ENCODE assay signal across 21 mouse cellular contexts in the genomic region with DNA sequence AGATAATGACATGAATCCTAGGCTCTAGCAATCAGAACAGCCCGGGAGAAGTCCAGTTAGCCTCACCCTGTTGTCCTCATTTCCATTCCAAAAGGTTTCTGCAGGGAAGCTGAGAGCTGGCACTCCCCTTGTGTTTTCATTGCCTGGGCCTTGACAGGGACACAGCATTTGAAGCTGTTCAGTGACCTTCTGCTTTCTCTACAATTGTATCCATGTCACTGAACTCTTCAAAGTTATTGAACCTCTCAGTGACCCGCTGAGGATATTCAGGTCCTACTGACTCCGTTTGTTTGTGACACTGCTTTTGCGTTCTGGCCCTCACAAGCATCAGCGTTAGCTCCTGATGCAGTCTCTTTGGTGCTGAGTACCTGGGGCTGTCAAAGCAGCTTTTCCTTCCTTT.
A peak's percentile ranks its signal among the peaks of the same experiment; 100 is the strongest.
DNase-seq lines count a peak whose midpoint lies in the region; ATAC-seq and TF ChIP-seq lines count a peak whose summit lies in the region.
"Had no signal": no experiment of that assay in that cellular context is flagged by ENCODE, and none has a peak within 500 bp of the region (broad histone marks: within the 10 kb centered on the region; RNA-seq: fewer than 3 reads in every experiment).

No protein-coding gene starts in this region.

- peak; percentile 38 for DNase-seq in hindbrain, embryonic 11.5 days (ENCODE audit: low spot score)
- DNase-seq in hindbrain, postnatal 0 days (ENCODE audit: low spot score): no peak
- DNase-seq in R1 (ENCODE audit: low read depth, low spot score): peak; percentile 86
- peak; percentile 15 for DNase-seq in neural tube, embryonic 10.5 days (ENCODE audit: extremely low spot score, low spot score)
- no peak for DNase-seq in left cerebral cortex, adult 2 months (ENCODE audit: extremely low spot score in 1 of 2, low spot score in 2 of 2)
- no peak for DNase-seq in natural killer cell, adult 2 months (ENCODE audit: low spot score in 2 of 2)
- DNase-seq in right cerebral cortex, postnatal 14 days: no peak
- DNase-seq: adrenal gland, postnatal 10 days; B cell, adult 2 months; cerebellum, adult 18-20 months; cerebellum, postnatal 36 days; heart, adult 18-20 months; kidney, adult 18-20 months; kidney, postnatal 10 days; thymus, postnatal 36 days had no signal

- no peaks in the 10 kb centered on the region for H3K36me3 ChIP-seq in hindbrain, embryonic 11.5 days (ENCODE audit: control insufficient read depth, insufficient read depth, low read length)
- H3K36me3 ChIP-seq in hindbrain, postnatal 0 days (ENCODE audit: insufficient read depth, low read length): peaks cover 17% of the 10 kb centered on the region; the same call in 1 of the 2 replicates
- H3K36me3 ChIP-seq in forebrain, embryonic 13.5 days (ENCODE audit: poor library complexity, severe bottlenecking): peaks cover 21% of the 10 kb centered on the region

- 37% methylated on average over 5 of the region's 5 CpGs for WGBS in hindbrain, embryonic 11.5 days
- WGBS in hindbrain, postnatal 0 days: 20% methylated on average over 5 of the region's 5 CpGs
- WGBS in forebrain, embryonic 13.5 days: 17% methylated on average over 5 of the region's 5 CpGs

- ATAC-seq in hindbrain, embryonic 11.5 days (ENCODE audit: low FRiP score): no peak
- no peak for ATAC-seq in hindbrain, postnatal 0 days
- ATAC-seq in forebrain, embryonic 13.5 days: no peak
- ATAC-seq: lung, postnatal 0 days had no signal

- H3K9ac ChIP-seq in hindbrain, embryonic 11.5 days (ENCODE audit: low read depth, low read length): no peak overlapping the region
- no peak overlapping the region for H3K9ac ChIP-seq in hindbrain, postnatal 0 days (replicated peaks; ENCODE audit: low read length)
- 0 out of 2 replicates have a peak overlapping the region, but pooled peaks have one; percentile 12 for H3K9ac ChIP-seq in forebrain, embryonic 13.5 days
- H3K9ac ChIP-seq: embryonic facial prominence, embryonic 13.5 days; limb, embryonic 13.5 days; liver, embryonic 14.5 days had no signal

- H3K4me2 ChIP-seq in hindbrain, embryonic 11.5 days (replicated peaks; ENCODE audit: low read depth, low read length): no peak overlapping the region
- H3K4me2 ChIP-seq in hindbrain, postnatal 0 days (ENCODE audit: low read depth, low read length): no peak overlapping the region
- H3K4me2 ChIP-seq in forebrain, embryonic 13.5 days: no peak overlapping the region
- H3K4me2 ChIP-seq: embryonic facial prominence, embryonic 13.5 days; limb, embryonic 13.5 days had no signal

- no peak for TF ChIP-seq CTCF in hindbrain, postnatal 0 days (IDR thresholded peaks at IDR 0.05; ENCODE audit: low read depth)
- no peak for TF ChIP-seq CTCF in left cerebral cortex, adult 2 months (IDR thresholded peaks at IDR 0.05)

- intact Hi-C loops in left cerebral cortex, adult 2 months (cut with DNase I): loop anchor here (10.0 kb wide), 1 partner anchor 218 kb away; no protein-coding TSS in a partner anchor

- H3K27me3 ChIP-seq in hindbrain, embryonic 11.5 days (ENCODE audit: control insufficient read depth, insufficient read depth, low read length): no peaks in the 10 kb centered on the region
- no peaks in the 10 kb centered on the region for H3K27me3 ChIP-seq in hindbrain, postnatal 0 days (ENCODE audit: insufficient read depth, low read length)
- no peaks in the 10 kb centered on the region for H3K27me3 ChIP-seq in forebrain, embryonic 13.5 days
- H3K27me3 ChIP-seq: embryonic facial prominence, embryonic 13.5 days; limb, embryonic 13.5 days had no signal

- H3K9me3 ChIP-seq in hindbrain, embryonic 11.5 days (ENCODE audit: control insufficient read depth, low read length): no peaks in the 10 kb centered on the region
- no peaks in the 10 kb centered on the region for H3K9me3 ChIP-seq in hindbrain, postnatal 0 days (ENCODE audit: low read length)
- H3K9me3 ChIP-seq in forebrain, embryonic 13.5 days (replicated peaks): no peaks in the 10 kb centered on the region
- H3K9me3 ChIP-seq: embryonic facial prominence, embryonic 13.5 days; G1E; limb, embryonic 13.5 days had no signal

- H3K27ac ChIP-seq in hindbrain, embryonic 11.5 days (ENCODE audit: low read depth, low read length): peak overlapping the region; percentile 55; the same call in 1 of the 2 replicates
- H3K27ac ChIP-seq in hindbrain, postnatal 0 days: no peak overlapping the region
- H3K27ac ChIP-seq in forebrain, embryonic 13.5 days: no peak overlapping the region; the same call in 1 of the 2 replicates
- H3K27ac ChIP-seq in left cerebral cortex, adult 2 months: no peak overlapping the region
- H3K27ac ChIP-seq: embryonic facial prominence, embryonic 13.5 days; limb, embryonic 13.5 days; liver, embryonic 14.5 days had no signal

- H3K4me3 ChIP-seq in hindbrain, embryonic 11.5 days (ENCODE audit: low read depth, low read length): no peak overlapping the region
- no peak overlapping the region for H3K4me3 ChIP-seq in hindbrain, postnatal 0 days (ENCODE audit: low read length)
- H3K4me3 ChIP-seq in forebrain, embryonic 13.5 days: no peak overlapping the region
- no peak overlapping the region for H3K4me3 ChIP-seq in left cerebral cortex, adult 2 months
- H3K4me3 ChIP-seq: embryonic facial prominence, embryonic 13.5 days; limb, embryonic 13.5 days had no signal

- H3K4me1 ChIP-seq in hindbrain, embryonic 11.5 days (replicated peaks; ENCODE audit: control insufficient read depth, insufficient read depth, low read length): 0 out of 2 replicates have a peak, but pooled peaks cover 2% of the 10 kb centered on the region
- H3K4me1 ChIP-seq in hindbrain, postnatal 0 days (ENCODE audit: insufficient read depth, low read length): no peaks in the 10 kb centered on the region
- H3K4me1 ChIP-seq in forebrain, embryonic 13.5 days: peaks cover 13% of the 10 kb centered on the region

Comparison
In these comparisons a context has a peak if more than half of its experiments do, and no peak if none do; other contexts are left out.
1. DNase-seq: peak in hindbrain, embryonic 11.5 days (single experiment), R1 (single experiment) and neural tube, embryonic 10.5 days (single experiment); none in hindbrain, postnatal 0 days (single experiment), left cerebral cortex, adult 2 months (0 of 2), natural killer cell, adult 2 months (0 of 2) and right cerebral cortex, postnatal 14 days (single experiment).